Mouse (Mus musculus) C2C12 (cell line): ENCODE data around the gene Gdap2. TPM values are rescaled to one million over a fixed set of nuclear protein-coding genes. Genes with fewer than 3 reads are reported as not detected.

Source experiments
- H3K27me3 ChIP-seq: one replicate; pipeline ENCODE4 v1.6.1; 2011; ENCODE audit not compliant: control insufficient read depth, insufficient read depth, insufficient read length
- H3K36me3 ChIP-seq: one replicate; pipeline ENCODE4 v1.6.1; 2011; ENCODE audit not compliant: control insufficient read depth, insufficient read depth
- H3K4me3 ChIP-seq: one replicate; pipeline ENCODE4 v1.5.1; 2011; ENCODE audit warnings: mild to moderate bottlenecking, control low read depth; ENCODE audit not compliant: poor library complexity, insufficient read depth, severe bottlenecking
- H3K79me2 ChIP-seq: one replicate; pipeline ENCODE4 v1.6.1; 2011; ENCODE audit not compliant: control insufficient read depth, insufficient read depth
- H3K79me3 ChIP-seq: one replicate; pipeline ENCODE4 v1.6.1; 2011; ENCODE audit warnings: low read depth, control low read depth
- H3ac ChIP-seq: one replicate; pipeline ENCODE3; 2011; ENCODE audit warnings: low read depth; ENCODE audit not compliant: control insufficient read depth, insufficient read length
- CEBPB ChIP-seq: IDR thresholded peaks from one replicate; pipeline ENCODE4 v1.6.1; 2011; ENCODE audit warnings: low read depth, mild to moderate bottlenecking, control low read depth, moderate library complexity
- CTCF ChIP-seq: IDR thresholded peaks from one replicate; pipeline ENCODE4 v1.5.1; 2011; ENCODE audit not compliant: control insufficient read depth, insufficient read depth, insufficient read length
- FOSL1 ChIP-seq: IDR thresholded peaks from one replicate; pipeline ENCODE4 v1.8.0; 2011; ENCODE audit warnings: mild to moderate bottlenecking, low read length; ENCODE audit not compliant: poor library complexity, insufficient read depth, severe bottlenecking
- MAX ChIP-seq: IDR thresholded peaks from one replicate; pipeline ENCODE4 v1.6.1; 2011; ENCODE audit warnings: mild to moderate bottlenecking, control low read depth
- MYOD1 ChIP-seq: IDR thresholded peaks from one replicate; pipeline ENCODE4 v1.6.1; 2011; ENCODE audit warnings: low read depth; ENCODE audit not compliant: control insufficient read depth, insufficient read length
- MYOG ChIP-seq: IDR thresholded peaks from one replicate; pipeline ENCODE4 v1.6.1; 2011; ENCODE audit not compliant: control insufficient read depth, insufficient read length; ENCODE audit errors: extremely low read depth
- USF1 ChIP-seq: IDR thresholded peaks from one replicate; pipeline ENCODE4 v1.6.1; 2011; ENCODE audit warnings: low read depth, mild to moderate bottlenecking, control low read depth, moderate library complexity
- polyA plus RNA-seq: library from polyadenylated mRNA; unstranded; fragments of >200 nt; fragmentation: generic; extraction: Trizol; gene quantifications from one replicate; pipeline ENCODE4 v1.2.1, GENCODE M21; 2012; ENCODE audit warnings: missing spikeins

Gene Gdap2
- polyA plus RNA-seq, 1 experiment: 8.2 TPM

DNA sequence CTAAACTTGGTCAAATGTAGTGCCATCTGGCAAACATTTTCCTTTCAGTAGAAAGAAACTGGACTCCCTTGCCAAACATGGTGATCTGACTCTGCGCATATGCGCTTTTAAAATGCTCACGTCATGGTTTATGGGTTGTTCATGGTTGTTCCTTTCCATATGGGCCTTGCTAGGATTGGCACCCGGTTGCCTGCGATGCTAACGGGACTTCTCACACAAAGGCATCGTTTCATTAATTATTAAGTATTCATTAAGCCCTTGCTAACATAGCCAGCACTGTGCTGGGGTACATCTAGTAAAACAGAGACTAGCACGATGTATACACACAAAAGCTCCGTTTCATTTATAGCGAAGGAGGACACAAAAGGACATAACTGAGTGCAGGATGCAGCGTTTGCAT is 27.7 kb downstream of the Gdap2 start:
- Histone ChIP-seq H3ac (no peak overlapping the region), H3K79me3 (no peaks in the 10 kb centered on the region), H3K27me3 (no peaks in the 10 kb centered on the region), H3K79me2 (no peaks in the 10 kb centered on the region), H3K4me3 (no peak overlapping the region), H3K36me3 (peaks cover 23% of the 10 kb centered on the region)
- no peak for TF ChIP-seq MYOD1

GRCm38 (mm10) chr3:100194210-100194609 is 32.0 kb downstream of the Gdap2 start:
- peaks cover 38% of the 10 kb centered on the region for H3K36me3 ChIP-seq
- H3K79me2 ChIP-seq: no peaks in the 10 kb centered on the region
- no peaks in the 10 kb centered on the region for H3K79me3 ChIP-seq
- H3K27me3 ChIP-seq: no peaks in the 10 kb centered on the region
- H3ac ChIP-seq: no peak overlapping the region
- no peak overlapping the region for H3K4me3 ChIP-seq
- TF ChIP-seq CEBPB: no peak
- TF ChIP-seq FOSL1: no peak
- no peak for TF ChIP-seq CTCF
- TF ChIP-seq MAX: no peak
- TF ChIP-seq USF1: no peak
- no peak for TF ChIP-seq MYOD1
- TF ChIP-seq MYOG: no peak

DNA sequence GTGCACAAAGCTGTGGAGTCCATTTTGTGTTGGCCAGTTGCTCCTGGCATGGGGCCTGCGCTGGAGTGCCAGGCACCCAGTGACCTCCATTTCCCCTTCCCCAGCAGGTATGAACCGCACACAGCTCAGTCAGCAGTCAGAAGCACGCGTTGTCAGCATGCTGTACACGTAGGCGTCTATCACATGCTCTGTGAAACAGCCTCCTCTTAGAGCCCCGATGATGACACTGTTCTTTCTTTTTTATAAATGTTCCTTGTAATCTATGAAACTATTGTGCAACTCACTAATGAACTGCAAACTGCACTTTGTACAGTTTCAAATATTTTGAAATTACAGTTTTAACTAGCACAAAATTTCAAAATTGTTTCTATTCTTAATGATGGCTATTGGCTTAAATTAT is 39.4 kb downstream of the Gdap2 start:
- no peak for TF ChIP-seq CEBPB
- no peak for TF ChIP-seq FOSL1
- TF ChIP-seq MAX: no peak
- no peak for TF ChIP-seq MYOD1
- TF ChIP-seq CTCF: no peak
- no peak for TF ChIP-seq USF1
- TF ChIP-seq MYOG: no peak
- peaks cover 46% of the 10 kb centered on the region for H3K36me3 ChIP-seq

GRCm38 (mm10) chr3:100206973-100207372 is 44.8 kb downstream of the Gdap2 start:
- TF ChIP-seq USF1 (no peak), MAX (no peak), CTCF (no peak), MYOG (no peak)
- no peak overlapping the region for H3K4me3 ChIP-seq
- no peaks in the 10 kb centered on the region for H3K27me3 ChIP-seq
- H3ac ChIP-seq: no peak overlapping the region
- H3K79me3 ChIP-seq: no peaks in the 10 kb centered on the region
- H3K79me2 ChIP-seq: no peaks in the 10 kb centered on the region
- H3K36me3 ChIP-seq: peaks cover 23% of the 10 kb centered on the region

More for the DNA sequence above, 39.4 kb downstream of the Gdap2 start:
- no peaks in the 10 kb centered on the region for H3K27me3 ChIP-seq
- H3K79me3 ChIP-seq: no peaks in the 10 kb centered on the region
- H3K4me3 ChIP-seq: no peak overlapping the region
- H3K79me2 ChIP-seq: no peaks in the 10 kb centered on the region
- no peak overlapping the region for H3ac ChIP-seq

GRCm38 (mm10) chr3:100215469-100215868 is 53.3 kb downstream of the Gdap2 start:
- no peak overlapping the region for H3K4me3 ChIP-seq
- H3ac ChIP-seq: no peak overlapping the region
- no peaks in the 10 kb centered on the region for H3K36me3 ChIP-seq
- H3K27me3 ChIP-seq: no peaks in the 10 kb centered on the region
- no peaks in the 10 kb centered on the region for H3K79me3 ChIP-seq
- TF ChIP-seq MYOG (no peak), MYOD1 (no peak), FOSL1 (no peak), MAX (no peak), CEBPB (no peak), CTCF (no peak), USF1 (no peak)
- H3K79me2 ChIP-seq: no peaks in the 10 kb centered on the region

DNA sequence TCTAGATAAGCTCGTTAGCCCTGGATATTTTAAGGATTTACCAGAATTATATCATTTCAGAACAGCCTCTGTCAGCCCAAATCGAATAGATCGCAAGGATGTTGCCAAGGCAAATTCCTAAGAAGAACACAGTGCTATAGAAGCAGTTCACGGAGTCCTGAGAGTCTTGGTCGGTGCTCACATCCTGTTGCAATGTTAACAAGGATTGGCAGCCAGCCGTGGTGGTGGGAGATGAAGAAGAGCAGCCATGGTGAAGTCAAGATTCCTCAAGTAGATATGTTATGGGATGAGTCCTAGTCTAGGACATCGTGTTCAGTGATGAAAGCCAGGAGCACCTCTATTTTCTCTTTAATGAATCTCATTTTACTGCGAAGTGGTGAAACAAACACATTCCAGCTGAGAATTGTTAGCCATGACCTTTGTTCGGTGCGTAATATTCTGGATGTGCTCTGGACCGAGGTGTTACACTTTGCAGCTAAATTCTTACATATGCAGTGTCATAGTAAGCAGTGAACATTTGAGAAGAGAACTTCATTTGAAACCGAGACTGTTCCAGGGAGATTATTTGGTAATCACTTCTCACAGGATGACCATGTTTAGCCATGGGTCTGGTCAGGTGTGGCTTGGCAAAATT is 63.3 kb downstream of the Gdap2 start:
- no peak overlapping the region for H3K4me3 ChIP-seq
- no peaks in the 10 kb centered on the region for H3K27me3 ChIP-seq
- H3K36me3 ChIP-seq: no peaks in the 10 kb centered on the region
- no peak overlapping the region for H3ac ChIP-seq
- H3K79me3 ChIP-seq: no peaks in the 10 kb centered on the region
- TF ChIP-seq MYOG: no peak
- no peak for TF ChIP-seq USF1
- TF ChIP-seq FOSL1: no peak
- TF ChIP-seq CEBPB: no peak
- TF ChIP-seq MAX: no peak
- no peak for TF ChIP-seq CTCF
- no peak for TF ChIP-seq MYOD1
- no peaks in the 10 kb centered on the region for H3K79me2 ChIP-seq
